Mouse (Mus musculus) thymus, adult 2 months (tissue): ENCODE measurements around the gene Gm20388.

Experiments
- CTCF ChIP-seq: fragments of 200-500 bp; IDR thresholded peaks from 2 replicates; pipeline ENCODE4 v1.5.1; 2012; ENCODE audit warnings: mild to moderate bottlenecking, control low read depth, low read length, moderate library complexity, borderline replicate concordance; ENCODE audit not compliant: control insufficient read depth, poor library complexity, insufficient read depth; ENCODE audit errors: extremely low read depth
- POLR2A ChIP-seq: fragments of 200-500 bp; IDR thresholded peaks from 2 replicates; pipeline ENCODE4 v1.6.1; 2012; ENCODE audit warnings: mild to moderate bottlenecking, low read length, control low read depth, moderate library complexity; ENCODE audit not compliant: control insufficient read depth, poor library complexity, insufficient read depth; ENCODE audit errors: extremely low read depth

- TF ChIP-seq CTCF (no peak), POLR2A (no peak; the same call in 1 of the 2 replicates)
Observed at GRCm38 (mm10) chr8:122283356-122284202, 2372.9 kb downstream of the Gm20388 start.
